Mouse (Mus musculus): ENCODE data around the gene Gm39566. TPM values are rescaled to one million over a fixed set of nuclear protein-coding genes. Genes with fewer than 3 reads are reported as not detected.

Gene Gm39566
- polyA plus RNA-seq, 1 experiment: not detected

GRCm38 (mm10) chr11:69835326-69835965 lies 20.3 kb upstream of the Gm39566 start:
- DNase-seq (ENCODE audit: extremely low spot score in 1 of 2, low spot score in 1 of 2): no peak

- no peak for DNase-seq (ENCODE audit: extremely low spot score in 1 of 2, low spot score in 1 of 2)
Measured at GRCm38 (mm10) chr11:69834001-69834549, 19.0 kb upstream of the Gm39566 start.

GRCm38 (mm10) chr11:69833554-69833953 lies 18.5 kb upstream of the Gm39566 start:
- no peak for DNase-seq (ENCODE audit: extremely low spot score in 1 of 2, low spot score in 1 of 2)

- no peak for DNase-seq (ENCODE audit: extremely low spot score in 1 of 2, low spot score in 1 of 2)
Measured at GRCm38 (mm10) chr11:69828832-69829231, 13.7 kb upstream of the Gm39566 start.

GRCm38 (mm10) chr11:69823456-69823855 lies 8.4 kb upstream of the Gm39566 start:
- no peak for DNase-seq (ENCODE audit: extremely low spot score in 1 of 2, low spot score in 1 of 2)

GRCm38 (mm10) chr11:69822080-69822479 lies 7.0 kb upstream of the Gm39566 start, which contains the start of gene Spem1:
TSS of gene Spem1 (minus strand) at chr11:69822180.
- DNase-seq (ENCODE audit: extremely low spot score in 1 of 2, low spot score in 1 of 2): no peak

- DNase-seq (ENCODE audit: extremely low spot score in 1 of 2, low spot score in 1 of 2): no peak
Measured at GRCm38 (mm10) chr11:69818871-69819270, 3.8 kb upstream of the Gm39566 start.

- no peak for DNase-seq (ENCODE audit: extremely low spot score in 1 of 2, low spot score in 1 of 2)
Measured at GRCm38 (mm10) chr11:69818365-69818764, 3.3 kb upstream of the Gm39566 start, which contains the start of gene Spem2. TSS of gene Spem2 (minus strand) at chr11:69818465.

GRCm38 (mm10) chr11:69816520-69816919 lies 1.4 kb upstream of the Gm39566 start:
- no peak for DNase-seq (ENCODE audit: extremely low spot score in 1 of 2, low spot score in 1 of 2)

GRCm38 (mm10) chr11:69810280-69810679 lies 4.8 kb downstream of the Gm39566 start:
- DNase-seq (ENCODE audit: extremely low spot score in 1 of 2, low spot score in 1 of 2): no peak

- no peak for DNase-seq (ENCODE audit: extremely low spot score in 1 of 2, low spot score in 1 of 2)
Measured at GRCm38 (mm10) chr11:69807641-69808040, 7.5 kb downstream of the Gm39566 start.

GRCm38 (mm10) chr11:69806378-69806777 lies 8.7 kb downstream of the Gm39566 start:
- DNase-seq (ENCODE audit: extremely low spot score in 1 of 2, low spot score in 1 of 2): no peak

- DNase-seq (ENCODE audit: extremely low spot score in 1 of 2, low spot score in 1 of 2): no peak
Measured at GRCm38 (mm10) chr11:69804972-69805909, 9.9 kb downstream of the Gm39566 start, which contains the start of gene Tmem102. TSS of gene Tmem102 (minus strand) at chr11:69805624.

- DNase-seq (ENCODE audit: extremely low spot score in 1 of 2, low spot score in 1 of 2): no peak
Measured at GRCm38 (mm10) chr11:69804652-69804940, 10.5 kb downstream of the Gm39566 start.

- peak in 1 of 2 experiments; percentile 74 for DNase-seq (ENCODE audit: extremely low spot score in 1 of 2, low spot score in 1 of 2)
Measured at GRCm38 (mm10) chr11:69803786-69804651, 11.1 kb downstream of the Gm39566 start.

GRCm38 (mm10) chr11:69803328-69803727 lies 11.8 kb downstream of the Gm39566 start:
- no peak for DNase-seq (ENCODE audit: extremely low spot score in 1 of 2, low spot score in 1 of 2)

GRCm38 (mm10) chr11:69802648-69803105 lies 12.4 kb downstream of the Gm39566 start:
- peak in 1 of 2 experiments; percentile 81 for DNase-seq (ENCODE audit: extremely low spot score in 1 of 2, low spot score in 1 of 2)

GRCm38 (mm10) chr11:69801379-69801977 lies 13.6 kb downstream of the Gm39566 start, which contains the start of gene Fgf11:
TSS of gene Fgf11 (minus strand) at chr11:69801857.
- DNase-seq (ENCODE audit: extremely low spot score in 1 of 2, low spot score in 1 of 2): no peak

GRCm38 (mm10) chr11:69800392-69801197 lies 14.5 kb downstream of the Gm39566 start:
- no peak for DNase-seq (ENCODE audit: extremely low spot score in 1 of 2, low spot score in 1 of 2)
